Mouse (Mus musculus): ENCODE measurements around the gene Chrm3.

Gene Chrm3

DNA sequence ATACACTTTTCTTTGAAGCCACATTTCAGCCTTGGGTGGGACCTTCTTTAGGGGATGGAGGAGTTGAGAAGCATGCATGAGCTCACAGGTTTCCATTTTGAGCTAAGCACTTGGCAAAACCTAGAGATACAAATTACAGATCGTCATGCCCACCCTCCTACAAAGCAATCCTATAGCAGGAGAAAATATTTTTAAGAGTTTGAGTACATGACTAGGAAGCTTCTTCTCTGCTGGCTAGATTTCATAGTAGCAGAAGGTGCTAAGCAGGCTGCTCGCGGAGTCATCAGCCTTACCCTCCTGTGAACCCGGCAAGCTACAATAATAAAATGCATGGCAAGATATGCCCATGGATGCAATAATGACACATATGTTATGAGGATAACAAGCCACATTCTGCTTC, 124.4 kb downstream of the Chrm3 start:
- no peak for DNase-seq (ENCODE audit: low spot score)

DNA sequence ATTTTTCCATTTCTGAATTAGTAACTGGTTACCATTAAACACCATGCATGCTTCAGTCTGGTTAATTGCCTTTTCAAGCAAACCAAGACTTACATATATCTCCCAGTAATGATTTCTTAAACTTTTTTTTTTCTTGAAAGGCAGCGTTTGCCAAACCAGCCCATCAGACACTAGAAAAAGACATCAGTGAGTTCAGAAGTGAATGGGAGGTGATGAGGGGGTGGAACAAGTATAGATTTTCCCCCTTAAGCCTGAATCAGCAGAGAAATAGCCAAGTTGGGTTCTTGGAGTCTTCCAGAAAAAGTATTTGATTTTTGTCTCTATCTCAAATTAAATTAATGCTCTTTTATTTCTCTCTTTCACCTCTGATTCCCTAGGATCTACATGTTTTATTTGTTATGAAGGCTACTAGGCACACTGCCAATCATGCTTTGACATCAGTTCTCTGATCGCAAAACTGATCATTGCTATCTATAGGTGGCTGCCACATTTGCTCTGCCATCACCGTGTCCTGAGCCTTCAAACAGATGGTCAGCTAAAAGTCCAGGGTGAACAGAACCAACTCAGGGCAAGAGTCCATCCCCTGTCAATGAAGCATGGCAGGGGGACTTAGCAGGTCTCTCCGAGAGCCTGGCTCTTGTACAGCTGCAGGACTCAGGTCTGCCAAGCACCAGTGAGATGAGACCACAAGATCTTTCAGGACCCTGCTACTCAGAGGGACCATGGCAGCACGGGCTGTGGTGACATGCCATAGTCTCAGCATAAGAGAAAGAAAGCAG, 125.1 kb downstream of the Chrm3 start:
- DNase-seq (ENCODE audit: low spot score) = no peak

DNA sequence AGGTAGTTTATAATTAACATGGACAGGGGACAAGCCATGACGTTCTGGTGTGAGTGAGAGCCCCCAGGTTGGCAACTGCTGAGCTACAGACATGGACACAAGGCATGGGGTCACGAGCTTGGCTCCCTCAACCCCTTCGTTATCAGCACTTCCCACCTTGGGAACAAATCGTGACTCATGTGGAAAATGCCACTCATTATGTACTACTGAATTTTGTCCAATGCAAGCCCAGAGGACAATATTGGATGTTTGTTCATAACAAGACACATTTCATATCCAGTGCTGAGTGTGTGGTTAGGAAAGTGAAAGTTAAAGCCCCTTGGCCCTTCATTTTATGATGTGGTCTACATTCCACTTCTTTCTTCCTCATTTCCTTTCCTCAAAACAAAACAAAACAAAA, 140.2 kb downstream of the Chrm3 start:
- no peak for DNase-seq (ENCODE audit: low spot score)

DNA sequence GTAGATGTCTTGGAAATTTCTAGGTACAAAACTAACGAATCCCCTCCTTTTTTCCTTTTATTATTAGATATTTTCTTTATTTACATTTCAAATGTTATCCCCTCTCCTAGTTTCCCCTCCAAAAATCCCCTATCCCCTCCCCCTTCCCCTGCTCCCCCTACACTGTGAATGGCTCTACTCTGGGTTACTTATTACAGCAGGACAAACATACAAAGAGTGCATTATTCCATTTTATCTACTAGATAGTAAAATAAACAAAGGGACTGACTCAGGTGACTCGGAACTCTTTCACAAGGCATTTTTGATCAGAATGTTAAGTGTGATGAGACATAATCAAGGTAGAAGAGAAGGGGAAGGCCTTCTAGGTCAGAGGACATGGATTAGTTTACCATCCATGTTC, 148.5 kb downstream of the Chrm3 start:
- no peak for DNase-seq (ENCODE audit: low spot score)

DNA sequence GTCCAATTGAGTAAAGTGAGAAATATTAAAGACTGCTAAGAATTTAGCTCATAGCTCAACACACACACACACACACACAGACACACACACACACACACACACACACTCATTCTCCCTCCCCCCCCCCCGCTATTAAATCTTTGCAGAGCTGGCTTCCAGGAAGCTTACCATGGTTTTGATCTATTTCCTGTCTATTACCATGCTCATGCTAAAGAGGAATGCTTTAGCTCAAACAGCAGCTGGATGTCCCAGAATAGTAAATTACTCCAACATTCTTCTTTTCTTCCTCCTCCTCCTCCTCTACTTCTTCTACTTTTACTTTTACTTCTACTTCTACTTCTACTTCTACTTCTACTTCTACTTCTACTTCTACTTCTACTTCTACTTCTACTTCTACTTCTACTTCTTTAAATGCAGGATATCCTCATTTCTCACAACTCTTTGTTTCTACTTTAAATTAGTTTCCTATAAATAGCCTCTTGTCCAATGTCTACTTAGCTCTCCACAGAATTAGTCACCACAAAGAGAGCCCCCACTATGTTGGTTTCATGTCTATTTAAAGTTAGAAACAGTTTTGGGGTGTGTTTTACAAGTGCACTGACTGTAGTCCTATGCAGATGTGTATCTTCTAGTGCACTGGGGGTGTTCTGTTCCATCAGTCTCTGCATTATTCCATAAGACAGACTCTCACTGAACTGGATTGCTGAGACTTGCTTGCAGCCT, 150.0 kb downstream of the Chrm3 start:
- DNase-seq (ENCODE audit: low spot score) = no peak

DNA sequence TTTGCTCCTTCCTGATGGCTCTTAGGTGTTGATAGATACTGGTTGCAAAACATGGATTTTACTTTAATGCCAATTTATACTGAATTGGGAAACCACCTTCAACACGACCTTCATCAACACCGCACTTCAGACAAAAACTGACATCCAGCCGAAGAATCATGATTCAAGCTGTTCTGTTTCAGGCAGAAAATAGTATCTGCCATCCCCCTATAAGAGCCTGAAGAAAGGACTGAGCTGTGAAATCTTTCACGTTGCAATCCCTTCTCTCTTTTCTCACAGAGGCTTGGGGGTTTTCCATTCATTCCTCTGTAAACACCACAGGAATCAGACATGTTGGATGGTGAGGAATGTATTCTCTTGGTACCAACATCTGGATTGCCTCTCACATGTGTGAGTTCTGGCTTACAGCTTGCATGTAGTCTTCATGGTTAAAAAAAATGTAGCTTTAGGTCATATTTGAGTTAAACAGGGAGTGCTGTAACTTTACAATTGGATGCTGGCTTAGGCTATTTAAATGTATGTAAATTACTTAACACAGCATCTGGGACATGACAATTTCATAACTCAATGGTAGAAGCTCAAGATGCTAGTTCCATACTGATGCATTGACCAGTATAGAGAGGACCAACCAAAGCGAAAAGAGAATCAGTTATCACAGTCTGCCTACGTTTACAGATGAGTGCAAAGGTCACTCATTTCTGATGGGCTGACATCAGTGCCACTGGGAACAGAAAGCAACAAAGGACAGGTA, 161.3 kb downstream of the Chrm3 start:
- no peak for DNase-seq (ENCODE audit: low spot score)

DNA sequence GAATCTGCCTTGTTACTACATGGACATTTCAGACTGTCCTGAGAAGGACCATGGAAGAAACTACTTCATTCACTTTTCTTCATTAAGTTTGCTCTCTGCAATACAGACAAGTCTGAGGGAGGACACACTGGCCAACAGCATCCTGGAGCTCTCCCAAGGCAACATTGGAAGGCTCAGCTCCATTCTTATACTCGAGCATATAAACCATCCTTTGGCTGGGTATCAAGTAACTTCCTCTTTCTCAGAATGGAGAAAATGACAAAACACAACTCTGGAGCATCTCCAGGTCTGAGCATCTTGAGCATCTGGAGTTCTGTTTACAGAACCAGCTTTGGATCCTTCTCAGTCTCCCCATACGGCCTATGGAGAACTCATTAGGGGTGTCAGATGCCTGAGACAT, 170.8 kb downstream of the Chrm3 start:
- DNase-seq (ENCODE audit: low spot score) = no peak

DNA sequence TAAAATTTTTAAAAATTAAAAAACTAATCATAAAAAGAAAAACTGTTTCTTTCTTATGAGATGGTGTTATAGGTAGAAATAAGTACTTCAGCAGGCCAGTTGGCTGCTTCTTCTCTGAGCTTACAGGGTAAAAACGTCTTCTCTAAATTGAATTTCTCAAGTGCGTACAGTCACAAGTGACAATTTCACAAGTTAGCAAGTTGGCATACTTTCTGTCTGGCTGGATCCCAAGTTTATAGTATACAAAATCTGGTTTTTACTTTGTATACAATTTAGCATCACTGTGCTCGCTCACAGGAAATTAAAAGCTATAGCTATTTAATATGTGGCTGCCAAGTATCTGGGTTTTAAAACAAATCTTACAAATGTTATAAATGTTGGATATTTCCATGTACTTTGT, 172.7 kb downstream of the Chrm3 start:
- DNase-seq (ENCODE audit: low spot score) = no peak

DNA sequence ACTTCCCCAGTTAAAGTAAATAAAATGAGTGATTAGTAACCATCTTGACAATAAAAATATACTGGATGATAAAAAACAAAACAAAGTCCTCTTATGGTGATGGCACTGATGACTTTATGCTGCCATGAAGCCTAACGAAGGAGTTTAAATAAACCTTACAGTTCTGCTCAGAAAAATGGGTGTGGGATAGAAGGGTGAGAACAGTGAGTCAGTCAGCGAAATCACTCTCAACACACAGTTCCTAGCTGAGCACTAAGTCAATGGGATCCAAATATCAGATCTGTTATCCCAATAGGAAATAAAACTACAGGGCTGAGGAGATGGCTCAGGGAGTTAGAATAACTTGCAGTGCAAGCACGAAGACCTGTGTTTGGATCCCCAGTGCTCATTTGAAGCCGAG, 176.8 kb downstream of the Chrm3 start:
- DNase-seq (ENCODE audit: low spot score) = no peak

DNA sequence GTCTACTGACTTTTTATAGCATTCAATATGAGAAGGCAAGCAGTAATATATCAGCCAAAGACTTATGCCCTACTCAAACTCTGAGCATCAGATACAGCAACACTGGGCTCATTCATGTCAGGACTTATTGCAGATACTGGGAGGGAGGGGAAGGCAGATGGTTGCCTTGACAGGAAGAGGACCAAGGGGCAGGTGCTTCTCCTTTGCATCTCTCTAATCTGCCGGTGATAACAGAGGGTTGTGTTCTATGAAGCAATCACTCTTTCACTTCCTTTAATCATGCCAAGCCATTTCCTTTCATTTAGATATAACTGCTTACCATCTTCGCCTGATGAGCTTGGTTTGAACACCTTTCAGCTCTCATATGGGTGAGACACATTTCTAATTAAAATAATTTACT, 177.9 kb downstream of the Chrm3 start:
- DNase-seq (ENCODE audit: low spot score) = no peak

DNA sequence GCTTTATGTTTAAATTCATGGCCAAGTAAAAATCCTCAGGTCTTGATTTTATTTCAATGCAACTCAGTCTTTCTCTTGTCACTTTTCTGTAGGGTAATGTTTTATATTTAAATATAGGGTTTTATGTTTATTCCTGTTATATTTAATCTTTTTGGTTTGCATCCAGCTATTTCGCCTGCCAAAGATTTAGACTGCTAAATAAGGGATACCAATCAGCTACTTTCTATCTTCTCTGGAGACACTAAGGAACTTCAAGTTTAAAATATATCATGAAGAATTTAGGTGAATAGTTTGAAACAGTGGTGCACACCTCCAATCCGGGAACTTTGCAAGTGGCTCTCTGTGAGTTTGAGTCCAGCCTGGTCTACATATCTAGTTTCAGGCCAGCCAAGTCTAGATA, 190.1 kb downstream of the Chrm3 start:
- DNase-seq (ENCODE audit: low spot score) = no peak

DNA sequence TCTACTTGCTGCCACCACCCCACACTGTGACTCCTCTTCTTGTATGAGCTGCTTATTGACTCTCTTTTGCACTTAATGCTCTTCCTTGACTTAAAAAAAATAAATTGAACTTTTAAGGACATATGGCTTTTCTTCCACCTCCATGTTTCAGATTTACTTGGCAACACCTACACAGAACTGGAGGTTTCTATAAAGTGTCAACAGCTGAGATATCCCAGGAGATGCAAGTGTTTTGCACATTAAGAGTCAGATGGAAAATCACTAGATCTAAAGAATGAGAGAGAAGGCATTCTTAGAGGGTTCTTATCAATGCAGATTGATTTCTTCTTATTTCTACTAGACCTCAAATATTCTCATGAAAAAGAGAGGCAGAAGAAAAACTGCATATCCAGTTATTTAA, 197.3 kb downstream of the Chrm3 start:
- no peak for DNase-seq (ENCODE audit: low spot score)

DNA sequence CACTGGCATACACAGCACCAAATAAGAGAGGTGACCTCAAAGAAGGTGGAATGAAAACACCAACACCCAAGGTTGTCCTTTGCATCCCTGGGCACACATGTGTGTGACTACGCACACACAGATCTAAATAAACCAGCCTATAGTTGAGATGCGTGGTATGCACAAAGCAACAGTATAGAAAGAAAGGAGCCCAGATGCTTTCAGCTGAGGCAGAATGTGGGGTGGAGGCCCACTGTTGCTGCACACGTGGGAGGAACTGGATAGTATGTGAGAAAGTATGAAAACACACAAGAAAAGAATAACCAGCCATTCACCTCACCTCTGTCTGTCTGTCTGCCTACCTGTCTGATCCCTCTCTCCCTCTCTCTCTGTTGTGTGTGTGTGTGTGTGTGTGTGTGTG, 203.2 kb downstream of the Chrm3 start:
- DNase-seq (ENCODE audit: low spot score) = no peak

DNA sequence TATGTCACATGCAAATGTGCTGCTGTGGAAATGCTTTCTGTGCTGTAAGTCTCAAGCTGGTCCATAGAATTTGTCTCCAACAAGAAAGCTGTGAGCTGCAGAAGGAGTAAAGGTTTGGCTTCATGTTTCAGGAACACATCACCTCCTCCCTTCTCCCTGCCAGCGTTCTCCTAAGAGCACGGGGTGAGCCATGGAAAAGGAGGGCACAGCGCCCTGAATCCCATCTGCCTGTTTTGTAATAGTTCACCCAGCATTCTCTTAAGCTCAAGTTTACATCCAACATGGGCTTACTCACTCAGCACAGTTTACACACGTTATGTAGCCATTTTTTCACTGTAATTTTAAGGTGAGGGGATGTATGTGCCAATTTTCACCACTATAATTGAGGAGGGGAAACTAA, 220.1 kb downstream of the Chrm3 start:
- no peak for DNase-seq (ENCODE audit: low spot score)

DNA sequence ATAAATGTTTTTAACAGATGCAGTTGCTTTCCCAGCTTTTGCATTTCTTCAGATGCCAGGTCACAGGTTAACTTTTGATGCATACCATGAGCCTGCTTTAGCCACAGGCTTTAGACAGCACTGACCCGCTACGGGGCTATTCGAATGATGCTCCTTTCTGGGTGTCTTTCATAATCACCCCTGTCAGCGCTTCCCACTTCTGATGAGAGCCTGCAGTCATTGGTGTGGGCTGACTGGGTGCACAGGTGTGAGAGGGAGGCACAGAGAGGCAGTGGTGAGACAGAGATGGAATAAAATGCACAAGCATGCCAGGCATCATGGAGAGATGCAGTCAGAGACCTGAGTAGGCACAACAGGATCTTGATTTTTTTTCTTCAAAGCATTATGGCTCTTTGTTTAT, 221.8 kb downstream of the Chrm3 start:
- no peak for DNase-seq (ENCODE audit: low spot score)

DNA sequence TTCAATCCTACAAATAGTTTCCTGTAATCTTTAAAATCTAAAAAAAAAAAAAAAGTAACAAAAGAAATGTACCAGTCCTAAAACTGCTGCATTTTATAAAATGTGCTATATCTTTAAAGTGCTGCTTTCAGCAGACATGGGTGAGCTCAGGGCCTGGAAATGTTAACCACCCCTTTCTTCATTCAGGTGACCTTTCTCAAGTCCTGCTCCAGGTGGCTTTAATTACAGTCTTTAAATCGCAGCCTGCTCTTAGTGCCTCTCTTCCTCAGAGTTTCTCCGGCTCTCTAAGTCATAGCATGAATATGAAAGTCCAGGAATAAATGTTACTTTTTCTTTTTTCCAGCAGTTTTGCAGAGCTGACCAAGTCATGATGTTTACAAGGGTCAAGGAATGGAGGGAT, 229.6 kb downstream of the Chrm3 start:
- no peak for DNase-seq (ENCODE audit: low spot score)

DNA sequence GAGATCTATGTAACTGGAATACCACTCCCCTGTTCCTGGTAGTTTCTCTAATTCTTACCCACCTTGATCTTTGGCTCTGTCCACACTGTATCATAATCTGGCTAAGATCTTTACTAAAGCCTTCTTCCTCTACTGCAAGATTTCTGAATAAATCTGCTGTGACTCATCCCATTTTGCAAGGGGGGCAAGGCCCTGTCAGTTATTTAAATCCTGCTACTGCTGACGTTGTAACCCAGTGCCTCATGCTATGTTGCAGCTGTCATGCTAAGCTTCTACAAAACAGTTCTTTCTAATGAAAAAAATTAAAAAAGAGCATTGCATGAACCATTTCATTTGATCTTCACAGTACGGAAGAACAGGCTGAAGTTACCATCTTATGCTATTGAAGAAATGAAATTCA, 248.4 kb downstream of the Chrm3 start:
- DNase-seq (ENCODE audit: low spot score) = no peak

DNA sequence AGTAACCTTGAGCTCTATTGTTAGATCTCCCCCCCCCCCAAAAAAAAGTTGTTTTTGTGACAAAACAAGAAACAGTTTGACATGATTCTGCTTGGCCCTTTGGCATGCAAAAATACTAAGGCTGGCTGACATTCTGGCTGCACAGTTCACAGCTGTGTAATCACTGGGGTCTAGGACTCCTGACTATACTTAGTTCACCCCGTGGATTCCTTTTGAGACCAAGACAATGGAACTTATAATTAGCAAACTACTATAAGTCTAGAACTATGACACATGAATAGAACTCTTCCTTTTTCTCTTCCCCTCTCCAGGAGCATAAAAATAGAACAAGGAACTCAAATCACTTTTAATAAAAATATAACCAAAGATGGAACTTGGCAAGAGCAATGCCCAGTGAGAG, 251.1 kb downstream of the Chrm3 start:
- no peak for DNase-seq (ENCODE audit: low spot score)

DNA sequence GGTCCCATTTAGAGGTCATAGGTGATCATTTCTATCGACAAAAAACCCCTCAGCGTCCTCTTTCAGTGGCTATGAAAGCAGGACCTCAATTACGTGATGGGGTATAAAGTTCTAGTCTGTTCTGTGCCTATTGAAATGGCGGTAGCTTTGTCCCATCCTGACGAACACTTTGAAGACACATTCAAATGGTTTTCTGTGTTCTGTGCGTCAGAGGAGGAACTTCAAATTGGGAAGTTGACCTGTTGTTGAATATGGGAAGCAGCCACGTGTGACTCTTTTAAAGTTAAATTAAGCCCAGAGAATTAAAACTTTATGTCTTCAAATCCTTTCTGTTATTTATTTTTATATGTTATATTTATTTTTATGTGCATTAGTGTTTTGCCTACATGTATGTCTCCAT, 253.3 kb downstream of the Chrm3 start:
- no peak for DNase-seq (ENCODE audit: low spot score)

DNA sequence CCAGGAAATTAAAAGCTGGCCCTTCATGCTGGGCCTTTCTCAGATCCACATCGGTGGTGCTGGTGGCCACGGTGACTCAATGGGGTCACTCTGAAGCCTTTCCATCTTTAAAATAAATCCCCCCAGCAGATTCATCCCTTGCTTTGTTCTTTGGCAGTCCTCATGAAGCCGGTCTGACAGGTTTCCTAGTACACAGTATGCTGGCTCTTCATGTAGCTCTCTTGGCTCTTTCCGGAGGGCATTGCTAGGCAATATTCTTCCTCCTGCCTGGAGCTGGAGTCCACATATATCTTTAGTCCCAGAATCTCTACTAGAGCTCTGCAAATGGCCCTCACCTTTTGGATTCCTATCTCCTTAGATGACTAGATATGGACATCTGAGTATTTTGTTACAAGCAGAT, 269.9 kb downstream of the Chrm3 start:
- DNase-seq (ENCODE audit: low spot score) = no peak

DNA sequence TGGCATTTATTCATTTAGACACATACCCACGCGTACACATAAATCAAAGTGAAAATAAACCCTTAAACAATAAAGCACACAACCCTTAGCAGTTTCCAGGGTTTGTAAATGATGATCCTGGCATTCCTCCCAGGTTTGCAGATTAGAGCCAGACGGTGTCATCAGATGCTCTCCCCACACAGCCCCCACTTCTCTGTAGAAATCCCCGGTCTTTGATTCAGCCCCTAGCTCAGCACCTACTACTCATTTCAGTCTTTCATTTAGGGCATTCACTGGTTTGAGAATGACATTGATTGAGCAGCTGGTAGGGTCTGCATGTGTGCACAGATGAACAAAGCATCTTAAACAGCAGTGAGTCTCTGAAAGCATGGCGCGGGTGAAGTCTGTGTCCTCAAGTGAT, 274.3 kb downstream of the Chrm3 start:
- no peak for DNase-seq (ENCODE audit: low spot score)

DNA sequence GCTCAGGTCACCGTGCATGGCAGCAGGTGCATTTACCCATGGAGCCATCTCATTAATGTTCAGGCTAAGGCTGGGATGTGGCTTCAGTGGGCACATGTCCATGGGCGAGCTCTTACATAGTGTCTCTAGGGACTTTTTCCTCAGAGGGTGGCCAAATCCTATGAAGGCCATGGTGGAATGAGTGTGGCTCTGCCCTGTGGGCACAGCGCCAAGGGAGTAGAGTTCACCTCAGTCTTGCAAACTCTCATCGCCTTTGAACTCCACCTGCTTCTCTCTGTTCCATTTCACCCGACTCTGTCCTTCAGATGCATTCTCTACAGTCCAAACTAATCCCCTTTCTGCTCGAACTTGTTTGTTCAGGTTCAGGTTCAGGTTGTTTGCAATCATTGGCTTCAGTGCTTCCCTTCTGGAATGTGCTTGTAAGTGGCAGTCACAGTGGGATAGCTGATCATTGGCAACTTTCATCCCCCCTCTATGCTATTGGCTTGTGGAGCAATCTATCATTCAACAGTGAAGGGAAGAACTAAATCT, 278.7 kb downstream of the Chrm3 start:
- DNase-seq (ENCODE audit: low spot score) = no peak

DNA sequence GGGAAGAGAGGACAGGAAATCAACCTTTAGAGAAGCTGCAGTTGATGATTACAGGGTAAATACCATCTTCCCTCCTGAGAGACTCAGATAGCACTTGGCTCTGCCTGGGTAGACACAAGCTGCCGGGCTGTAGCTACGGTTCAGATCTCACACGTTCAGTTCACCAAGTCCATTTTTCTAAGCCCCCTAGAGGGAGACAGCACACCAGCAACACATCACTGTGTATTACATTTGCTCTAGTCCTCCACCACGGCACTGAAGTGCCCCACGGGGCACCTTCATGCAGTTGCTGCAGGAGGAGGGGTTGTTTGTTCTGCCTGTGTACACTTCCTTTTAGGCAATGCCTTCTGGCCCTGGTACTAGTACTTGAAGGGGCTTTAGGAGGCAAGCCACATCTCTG, 289.5 kb downstream of the Chrm3 start:
- DNase-seq (ENCODE audit: low spot score) = no peak
